Mouse (Mus musculus): ENCODE results near the gene Dhh. TPM values are rescaled to one million over a fixed set of nuclear protein-coding genes. Genes with fewer than 3 reads are reported as not detected.

The Dhh gene
- total and polyA plus RNA-seq, 3 experiments = 2.3 to 3.5 (median 3.1) TPM

- no peak for DNase-seq
These were observed 17.7 kb upstream of the Dhh start for GRCm38 (mm10) chr15:98916016-98916415.

- no peak for DNase-seq
These were observed 16.6 kb upstream of the Dhh start for GRCm38 (mm10) chr15:98914903-98915302.

- no peak for DNase-seq
These were observed 6.4 kb upstream of the Dhh start for GRCm38 (mm10) chr15:98904692-98905091.

GRCm38 (mm10) chr15:98902600-98902999 is 4.3 kb upstream of the Dhh start:
- DNase-seq = no peak

GRCm38 (mm10) chr15:98901530-98901929 is 3.2 kb upstream of the Dhh start:
- no peak for DNase-seq

GRCm38 (mm10) chr15:98897495-98897894 is 845 bp downstream of the Dhh start:
- peak; percentile 49 for DNase-seq

- DNase-seq = peak; percentile 83
These were observed 2.4 kb downstream of the Dhh start for GRCm38 (mm10) chr15:98895635-98896589.

GRCm38 (mm10) chr15:98894746-98895634 is 3.4 kb downstream of the Dhh start:
- no peak for DNase-seq

GRCm38 (mm10) chr15:98893940-98894745 is 4.2 kb downstream of the Dhh start, which contains the start of gene Rhebl1:
TSS of gene Rhebl1 (minus strand) at chr15:98894540.
- DNase-seq = peak; percentile 81

GRCm38 (mm10) chr15:98893036-98893435 is 5.3 kb downstream of the Dhh start:
- DNase-seq = no peak

GRCm38 (mm10) chr15:98891907-98892606 is 6.3 kb downstream of the Dhh start:
- peak; percentile 82 for DNase-seq

- DNase-seq = no peak
These were observed 7.1 kb downstream of the Dhh start for GRCm38 (mm10) chr15:98891198-98891742.

GRCm38 (mm10) chr15:98887526-98887925 is 10.8 kb downstream of the Dhh start:
- DNase-seq = no peak

- no peak for DNase-seq
These were observed 11.5 kb downstream of the Dhh start for GRCm38 (mm10) chr15:98886667-98887387.

- no peak for DNase-seq
These were observed 14.2 kb downstream of the Dhh start for GRCm38 (mm10) chr15:98884106-98884505.

- peak; percentile 68 for DNase-seq
These were observed 14.7 kb downstream of the Dhh start for GRCm38 (mm10) chr15:98883661-98884060.

GRCm38 (mm10) chr15:98881656-98882008 is 16.7 kb downstream of the Dhh start:
- DNase-seq = no peak

GRCm38 (mm10) chr15:98880978-98881655 is 17.2 kb downstream of the Dhh start:
- DNase-seq = peak; percentile 96

GRCm38 (mm10) chr15:98877331-98877730 is 21.0 kb downstream of the Dhh start:
- peak; percentile 77 for DNase-seq
